Mouse (Mus musculus): ENCODE measurements around the gene Erbb3.
"Not testable (repeated sequence)": the region's sequence is repeated elsewhere in the genome, so short reads cannot be mapped to it uniquely, and the experiment has no call there.

DNA sequence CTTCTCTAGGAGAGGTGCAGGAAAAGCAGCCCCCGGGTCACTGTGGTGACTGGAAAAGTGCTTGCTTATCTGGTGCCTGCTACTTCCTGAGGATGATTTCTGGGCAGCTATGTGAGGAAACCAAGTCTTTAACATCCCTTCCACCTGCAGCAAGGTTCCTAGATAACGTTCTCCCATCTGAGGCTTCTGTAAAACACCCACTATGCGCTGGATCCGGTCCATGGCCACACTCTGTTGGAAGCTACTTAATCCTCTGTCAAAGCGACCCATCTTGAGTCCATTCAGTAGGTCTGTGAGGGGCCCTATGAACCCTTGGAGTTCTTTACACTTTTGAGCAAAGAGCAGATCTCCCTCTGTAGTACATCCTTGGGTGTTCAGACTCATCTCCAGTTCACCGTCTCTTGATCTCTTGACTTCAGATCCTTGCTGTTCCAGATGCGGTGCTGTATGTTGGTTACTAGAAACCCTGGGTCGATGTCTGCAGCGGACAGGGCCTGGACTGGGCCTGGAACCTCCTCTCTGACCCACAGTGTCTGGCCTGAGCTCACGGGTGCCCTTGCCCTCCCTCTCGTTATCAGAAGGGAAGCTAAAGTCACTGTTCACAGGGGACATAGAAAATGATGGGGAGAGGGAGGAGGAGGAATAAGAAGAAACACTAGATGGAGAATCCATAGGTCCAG is 39.2 kb downstream of the Erbb3 start:
- TF ChIP-seq POLR2A (IDR thresholded peaks at IDR 0.05; ENCODE audit: borderline replicate concordance, extremely low read depth, low read depth, low read length); CTCF (IDR thresholded peaks at IDR 0.05; ENCODE audit: insufficient read depth, low read length): not testable (repeated sequence)

All from lung, adult 2 months (tissue).